Mouse (Mus musculus) CH12.LX (cell line): ENCODE results near the gene Olfr160. TPM values are rescaled to one million over a fixed set of nuclear protein-coding genes. Genes with fewer than 3 reads are reported as not detected.

Experiments
- DNase-seq: peaks from one replicate; pipeline ENCODE4 v3.0.0-alpha.2; 2013; ENCODE audit errors: extremely low read depth
- H3K27ac ChIP-seq: 2 replicates; pipeline ENCODE4 v1.5.1; 2012; ENCODE audit warnings: low read depth, mild to moderate bottlenecking, control low read depth, moderate library complexity; ENCODE audit not compliant: insufficient read depth
- H3K27me3 ChIP-seq: replicated peaks from 2 replicates; pipeline ENCODE3; 2012; ENCODE audit warnings: inconsistent platforms
- H3K36me3 ChIP-seq, 2 experiments: replicated peaks in 1 of 2; 2 replicates each; pipeline versions ENCODE3 to v1.6.1; 2012; ENCODE audit warnings: inconsistent platforms in 1 of 2, low read length in 1 of 2, mild to moderate bottlenecking in 1 of 2, mixed read lengths in 1 of 2, moderate library complexity in 1 of 2; ENCODE audit not compliant: control insufficient read depth in 1 of 2, insufficient read depth in 1 of 2
- H3K4me1 ChIP-seq, 2 experiments: 2 replicates each; pipeline ENCODE4 v1.6.1; 2012; ENCODE audit warnings: inconsistent platforms in 1 of 2, moderate library complexity in 1 of 2; ENCODE audit not compliant: insufficient read depth in 2 of 2, control insufficient read depth in 1 of 2
- H3K4me2 ChIP-seq: 2 replicates; pipeline ENCODE4 v1.6.1; 2012; ENCODE audit warnings: low read depth, mild to moderate bottlenecking, control low read depth; ENCODE audit not compliant: poor library complexity, insufficient read depth, severe bottlenecking
- H3K4me3 ChIP-seq, 3 experiments: fragments of 150-350 bp in 1 of 3; sonication (generic) in 1 of 3; replicated peaks in 1 of 3; 2 replicates each; pipeline versions ENCODE3 to v1.5.1; 2011 to 2012; ENCODE audit warnings: low read depth in 2 of 3, low read length in 2 of 3, mild to moderate bottlenecking in 2 of 3, moderate library complexity in 2 of 3, control low read depth in 1 of 3, improper control_type of control experiment in 1 of 3, inconsistent platforms in 1 of 3, mixed read lengths in 1 of 3; ENCODE audit not compliant: poor library complexity in 1 of 3
- H3K79me2 ChIP-seq: replicated peaks from 2 replicates; pipeline ENCODE4 v1.6.1; 2012; ENCODE audit warnings: mild to moderate bottlenecking, moderate library complexity; ENCODE audit not compliant: control insufficient read depth, poor library complexity, insufficient read depth, severe bottlenecking; ENCODE audit errors: extremely low read depth
- H3K9ac ChIP-seq: 2 replicates; pipeline ENCODE4 v1.6.1; 2012; ENCODE audit warnings: low read depth, mild to moderate bottlenecking, control low read depth, moderate library complexity; ENCODE audit not compliant: insufficient read depth
- H3K9me3 ChIP-seq: replicated peaks from 2 replicates; pipeline ENCODE3; 2012; ENCODE audit warnings: low read length, inconsistent platforms, mixed read lengths
- CHD2 ChIP-seq: IDR thresholded peaks from 2 replicates; pipeline ENCODE4 v1.6.1; 2011; ENCODE audit warnings: low read length, improper control_type of control experiment
- CTCF ChIP-seq, 2 experiments: IDR thresholded peaks in 1 of 2; conservative IDR thresholded peaks in 1 of 2; 2 replicates each; pipeline ENCODE4 v1.5.1; 2011 to 2012; ENCODE audit warnings: low read depth in 2 of 2, low read length in 2 of 2, improper control_type of control experiment in 1 of 2, inconsistent platforms in 1 of 2, mild to moderate bottlenecking in 1 of 2, moderate library complexity in 1 of 2
- E2F4 ChIP-seq: IDR thresholded peaks from 2 replicates; pipeline ENCODE4 v1.6.1; 2011; ENCODE audit warnings: low read depth, low read length, improper control_type of control experiment; ENCODE audit not compliant: insufficient replicate concordance
- EP300 ChIP-seq: IDR thresholded peaks from 2 replicates; pipeline ENCODE4 v1.6.1; 2011; ENCODE audit warnings: low read length, improper control_type of control experiment
- GABPA ChIP-seq: IDR thresholded peaks from 2 replicates; pipeline ENCODE4 v1.6.1; 2012; ENCODE audit warnings: low read depth, low read length, improper control_type of control experiment, inconsistent platforms; ENCODE audit not compliant: insufficient replicate concordance
- HCFC1 ChIP-seq: IDR thresholded peaks from 2 replicates; pipeline ENCODE4 v1.6.1; 2012; ENCODE audit warnings: low read depth, mild to moderate bottlenecking, inconsistent platforms, low read length, improper control_type of control experiment
- JUN ChIP-seq: IDR thresholded peaks from 2 replicates; pipeline ENCODE4 v1.6.1; 2011; ENCODE audit warnings: low read depth, mild to moderate bottlenecking, low read length, improper control_type of control experiment, moderate library complexity; ENCODE audit not compliant: insufficient read depth
- KAT2A ChIP-seq: IDR thresholded peaks from 2 replicates; pipeline ENCODE4 v1.6.1; 2012; ENCODE audit warnings: low read length, improper control_type of control experiment, inconsistent platforms; ENCODE audit not compliant: insufficient replicate concordance
- MAFK ChIP-seq: IDR thresholded peaks from 2 replicates; pipeline ENCODE4 v1.6.1; 2011; ENCODE audit warnings: low read length, improper control_type of control experiment; ENCODE audit not compliant: insufficient replicate concordance
- MAZ ChIP-seq: IDR thresholded peaks from 2 replicates; pipeline ENCODE4 v1.6.1; 2012; ENCODE audit warnings: low read depth, mild to moderate bottlenecking, inconsistent platforms, low read length, improper control_type of control experiment, moderate library complexity
- MEF2A ChIP-seq: IDR thresholded peaks from 2 replicates; pipeline ENCODE4 v1.6.1; 2014; ENCODE audit warnings: low read depth, mild to moderate bottlenecking, inconsistent platforms, low read length, improper control_type of control experiment, borderline replicate concordance
- MXI1 ChIP-seq: IDR thresholded peaks from 2 replicates; pipeline ENCODE4 v1.6.1; 2011; ENCODE audit warnings: mild to moderate bottlenecking, low read depth, low read length, improper control_type of control experiment
- MYC ChIP-seq: IDR thresholded peaks from 2 replicates; pipeline ENCODE4 v1.6.1; 2011; ENCODE audit warnings: low read depth, mild to moderate bottlenecking, improper control_type of control experiment, low read length
- NELFE ChIP-seq: IDR thresholded peaks from 2 replicates; pipeline ENCODE4 v1.6.1; 2011; ENCODE audit warnings: low read depth, low read length, improper control_type of control experiment
- NRF1 ChIP-seq: IDR thresholded peaks from 2 replicates; pipeline ENCODE4 v1.6.1; 2014; ENCODE audit warnings: low read depth, mild to moderate bottlenecking, inconsistent platforms, low read length, improper control_type of control experiment, moderate library complexity
- PAX5 ChIP-seq: IDR thresholded peaks from 2 replicates; pipeline ENCODE4 v1.6.1; 2012; ENCODE audit warnings: low read length, inconsistent platforms, mixed read lengths
- POLR2AphosphoS2 ChIP-seq: IDR thresholded peaks from 2 replicates; pipeline ENCODE4 v1.6.1; 2011; ENCODE audit warnings: low read depth, low read length, improper control_type of control experiment
- RAD21 ChIP-seq: IDR thresholded peaks from 2 replicates; pipeline ENCODE4 v1.6.1; 2011; ENCODE audit warnings: low read depth, mild to moderate bottlenecking, low read length, improper control_type of control experiment, moderate library complexity
- RCOR1 ChIP-seq: conservative IDR thresholded peaks from 2 replicates; pipeline ENCODE4 v1.6.1; 2012; ENCODE audit warnings: low read depth, mild to moderate bottlenecking, inconsistent platforms, low read length, improper control_type of control experiment
- SIN3A ChIP-seq: IDR thresholded peaks from 2 replicates; pipeline ENCODE4 v1.6.1; 2012; ENCODE audit warnings: low read length, improper control_type of control experiment, inconsistent platforms
- SMC3 ChIP-seq: IDR thresholded peaks from 2 replicates; pipeline ENCODE4 v1.6.1; 2011; ENCODE audit warnings: low read depth, low read length, improper control_type of control experiment
- TBP ChIP-seq: conservative IDR thresholded peaks from 2 replicates; pipeline ENCODE4 v1.6.1; 2011; ENCODE audit warnings: low read depth, low read length, improper control_type of control experiment
- TCF12 ChIP-seq: IDR thresholded peaks from 2 replicates; pipeline ENCODE4 v1.6.1; 2014; ENCODE audit warnings: low read depth, mild to moderate bottlenecking, inconsistent platforms, low read length, improper control_type of control experiment
- UBTF ChIP-seq: IDR thresholded peaks from 2 replicates; pipeline ENCODE4 v1.6.1; 2012; ENCODE audit warnings: low read depth, mild to moderate bottlenecking, inconsistent platforms, low read length, improper control_type of control experiment, moderate library complexity
- USF1 ChIP-seq: IDR thresholded peaks from 2 replicates; pipeline ENCODE4 v1.6.1; 2014; ENCODE audit warnings: low read depth, mild to moderate bottlenecking, inconsistent platforms, low read length, improper control_type of control experiment
- USF2 ChIP-seq: conservative IDR thresholded peaks from 2 replicates; pipeline ENCODE4 v1.6.1; 2011; ENCODE audit warnings: low read depth, low read length, improper control_type of control experiment
- ZC3H11A ChIP-seq: IDR thresholded peaks from 2 replicates; pipeline ENCODE4 v1.6.1; 2012; ENCODE audit warnings: low read depth, mild to moderate bottlenecking, inconsistent platforms, low read length, improper control_type of control experiment
- ZMIZ1 ChIP-seq: IDR thresholded peaks from 2 replicates; pipeline ENCODE4 v1.6.1; 2012; ENCODE audit warnings: low read depth, mild to moderate bottlenecking, inconsistent platforms, low read length, improper control_type of control experiment
- ZNF384 ChIP-seq: IDR thresholded peaks from 2 replicates; pipeline ENCODE4 v1.6.1; 2012; ENCODE audit warnings: low read depth, low read length, improper control_type of control experiment, inconsistent platforms
- dilution Hi-C: fragments of 300-500 bp; cut with MboI; formaldehyde crosslinking; loops from 2 replicates; pipeline ENCODE4 v1.14.3; 2020; ENCODE audit warnings: low sequenced_read_pairs; ENCODE audit not compliant: extremely low pct_unique_long_range_greater_than_20kb, extremely low pct_ligation_motif_present
- in situ Hi-C: fragments of 300-500 bp; cut with MboI; formaldehyde crosslinking; loops from 3 replicates; pipeline ENCODE4 v1.14.3; 2019; ENCODE audit warnings: low sequenced_read_pairs, low pct_ligation_motif_present, low pct_unique_long_range_greater_than_20kb, mixed read lengths
- polyA plus RNA-seq: library from polyadenylated mRNA; unstranded; fragments of >175 nt; gene quantifications from 2 replicates; pipeline ENCODE4 v1.2.1, GENCODE M21; 2012; ENCODE audit warnings: low read depth; ENCODE audit not compliant: insufficient read length
- total RNA-seq, 2 experiments: library from RNA; depleted of rRNA; stranded (reverse); fragments of 300-350 nt in 1 of 2; fragments of >200 nt in 1 of 2; gene quantifications; 2 replicates each; pipeline ENCODE4 v1.2.3; 2012 to 2014

Olfr160 gene
- total RNA-seq (2012; rRNA removed) (not detected in 2 replicates), total RNA-seq (2014; rRNA removed) (not detected in 2 replicates), polyA plus RNA-seq (not detected in 2 replicates)

- no peak for DNase-seq
- no peak within 1 kb of the TSS for H3K4me2 ChIP-seq
- no peaks in the 10 kb centered on the region for H3K27me3 ChIP-seq
- H3K4me1 ChIP-seq: no peaks in the 10 kb centered on the region
- no peak within 1 kb of the TSS for H3K27ac ChIP-seq
- no peaks in the 10 kb centered on the region for H3K9me3 ChIP-seq
- in situ Hi-C loops: no loop called here
- dilution Hi-C loops: no loop called here
- H3K9ac ChIP-seq: no peak within 1 kb of the TSS
- H3K79me2 ChIP-seq: no peaks in the 10 kb centered on the region
- no peak within 1 kb of the TSS for H3K4me3 ChIP-seq
- TF ChIP-seq GABPA (no peak), NRF1 (no peak), MYC (no peak), RCOR1 (no peak), POLR2AphosphoS2 (no peak), TBP (no peak), ZC3H11A (no peak), EP300 (no peak), NELFE (no peak), CHD2 (no peak), HCFC1 (no peak), E2F4 (no peak), ZMIZ1 (no peak), KAT2A (no peak), USF1 (no peak), USF2 (no peak), UBTF (no peak), MXI1 (no peak), PAX5 (no peak), CTCF (conservative IDR thresholded peaks at IDR 0.05 in 1 of 2, IDR thresholded peaks at IDR 0.05 in 1 of 2; ENCODE audit: low read depth in 2 of 2, low read length in 2 of 2) (no peak)
- TF ChIP-seq, all 38 proteins: peak for 0
- H3K36me3 ChIP-seq: no peaks in the 10 kb centered on the region
Measured at GRCm38 (mm10) chr9:37716150-37716549, at the start of gene Olfr160. TSS of gene Olfr160 (minus strand) at chr9:37716250.

DNA sequence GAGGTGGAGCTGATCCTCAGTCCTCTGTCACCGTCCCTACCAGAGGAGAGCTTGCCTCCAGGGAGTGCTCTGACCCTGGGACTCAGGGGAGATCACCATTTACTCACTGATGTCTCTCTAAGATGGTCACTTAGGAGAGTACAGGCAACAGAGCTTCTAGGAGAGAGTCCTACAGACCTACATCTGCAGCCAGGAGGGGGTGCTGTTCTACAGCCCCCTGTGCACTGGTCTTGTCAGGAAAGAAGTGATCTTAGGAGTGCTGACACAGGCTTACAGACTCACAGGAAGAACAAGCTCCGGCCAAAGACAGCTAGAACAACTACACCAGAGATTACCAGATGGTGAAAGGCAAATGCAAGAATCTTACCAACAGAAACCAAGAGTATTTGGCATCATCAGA, 46.5 kb upstream of the Olfr160 start:
- dilution Hi-C loops: no loop called here
- peak; percentile 54 for DNase-seq
- no peak overlapping the region for H3K4me2 ChIP-seq

More for the DNA sequence above, 46.5 kb upstream of the Olfr160 start:
- Histone ChIP-seq H3K79me2 (no peaks in the 10 kb centered on the region), H3K9me3 (no peaks in the 10 kb centered on the region), H3K4me1 (no peaks in the 10 kb centered on the region), H3K27ac (no peak overlapping the region), H3K4me3 (no peak overlapping the region), H3K27me3 (no peaks in the 10 kb centered on the region), H3K9ac (no peak overlapping the region), H3K36me3 (no peaks in the 10 kb centered on the region)
- in situ Hi-C loops: loop anchor here (25.0 kb wide), 1 partner anchor 175 kb away; no protein-coding TSS in a partner anchor
- TF ChIP-seq RAD21 (peak; percentile 68), TCF12 (no peak), GABPA (no peak), KAT2A (no peak), SMC3 (peak; percentile 80), MYC (no peak), SIN3A (no peak), MEF2A (no peak), MAZ (no peak), CTCF (conservative IDR thresholded peaks at IDR 0.05 in 1 of 2, IDR thresholded peaks at IDR 0.05 in 1 of 2; ENCODE audit: low read depth in 2 of 2, low read length in 2 of 2) (peak; percentile 52 to 72), ZNF384 (no peak), MAFK (no peak), JUN (no peak)
